Mouse (Mus musculus) left cerebral cortex, adult 8-10 months (tissue): ENCODE data around the gene B4galt7. TPM values are rescaled to one million over a fixed set of nuclear protein-coding genes. Genes with fewer than 3 reads are reported as not detected.
"Not testable (repeated sequence)": the region's sequence is repeated elsewhere in the genome, so short reads cannot be mapped to it uniquely, and the experiment has no call there.

Experiments
- DNase-seq, 2 experiments: peaks; one replicate each; pipeline ENCODE4 v3.0.0; 2022; ENCODE audit warnings: low spot score in 2 of 2
- total RNA-seq, 4 experiments: library from RNA; stranded (reverse); gene quantifications; 2 replicates each; pipeline ENCODE4 v1.2.4; 2022

B4galt7 gene
- 10 to 100 TPM; 24.5 to 26.2 (median 25.5) TPM for total RNA-seq

GRCm38 (mm10) chr13:55599566-55600540, at the start of gene B4galt7:
Gene B4galt7, plus strand, starts transcription at chr13:55599896.
- DNase-seq, result peak; percentile 72 to 77

DNA sequence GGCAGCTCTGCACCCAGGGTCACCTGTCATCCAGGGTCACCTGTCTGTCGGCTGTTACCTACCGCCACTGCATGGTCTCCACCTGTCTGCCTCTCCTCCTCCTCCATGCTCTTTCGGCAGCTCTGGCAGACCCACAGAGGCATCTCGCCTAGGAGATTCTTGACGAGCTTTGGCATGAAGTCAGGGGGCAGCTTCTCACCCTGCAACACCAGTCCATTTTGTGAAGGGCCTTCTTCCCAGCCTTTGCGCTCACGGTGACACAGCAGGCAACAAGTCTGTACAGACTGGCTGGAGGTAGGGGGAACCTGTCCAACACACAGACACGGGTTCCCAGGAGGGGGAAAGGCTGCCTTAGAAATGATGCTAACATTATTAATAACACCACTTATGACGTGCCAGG, 43.8 kb upstream of the B4galt7 start:
- no peak for DNase-seq

DNA sequence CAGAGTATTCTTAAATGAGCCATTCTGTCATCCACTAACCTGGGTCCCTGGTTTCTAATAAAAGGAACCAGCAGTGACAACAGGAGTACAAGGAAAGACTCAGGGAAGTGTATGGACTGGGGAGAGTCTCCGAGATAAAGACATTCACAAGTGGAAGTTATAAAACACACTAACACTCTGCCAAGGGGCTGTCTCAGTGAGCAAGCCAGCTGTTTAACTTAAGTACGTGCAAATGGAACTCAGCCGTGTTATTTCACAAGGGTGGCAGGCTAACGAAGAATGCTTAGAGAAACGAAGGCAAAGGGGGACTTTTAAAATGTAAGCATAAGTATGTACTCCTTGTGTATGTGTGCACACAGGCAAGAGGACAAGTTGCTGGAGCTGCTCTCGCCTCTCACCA, 42.2 kb upstream of the B4galt7 start:
- DNase-seq, result no peak

DNA sequence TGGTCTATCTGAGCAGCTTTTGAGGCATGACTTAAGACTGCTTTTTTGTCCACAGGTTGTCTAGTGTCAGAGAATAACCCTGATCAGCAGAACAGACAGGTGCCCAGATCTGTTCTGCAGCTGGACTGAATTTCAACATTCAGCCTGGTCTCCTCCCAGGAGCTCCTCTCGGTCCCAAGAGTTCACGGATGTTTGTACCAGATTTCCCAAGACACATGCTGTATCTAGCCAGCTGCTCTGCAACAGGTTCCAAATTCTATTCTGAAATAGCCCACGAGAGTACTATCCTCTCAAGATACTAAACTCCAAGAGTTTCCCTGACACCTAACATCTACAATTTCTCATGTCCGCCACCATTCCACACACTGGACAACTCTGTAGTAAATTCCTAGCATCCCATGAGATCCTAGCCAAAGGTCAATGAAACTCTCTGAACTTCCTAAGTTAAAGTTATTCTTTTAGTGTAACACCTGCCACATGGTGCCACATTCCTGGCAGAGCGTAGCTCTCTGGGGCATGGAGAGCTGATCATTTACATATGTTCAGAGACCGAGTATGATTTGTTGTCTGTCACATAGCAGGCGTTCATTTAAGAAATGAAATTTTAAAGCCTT, 36.3 kb upstream of the B4galt7 start:
- DNase-seq, result no peak

DNA sequence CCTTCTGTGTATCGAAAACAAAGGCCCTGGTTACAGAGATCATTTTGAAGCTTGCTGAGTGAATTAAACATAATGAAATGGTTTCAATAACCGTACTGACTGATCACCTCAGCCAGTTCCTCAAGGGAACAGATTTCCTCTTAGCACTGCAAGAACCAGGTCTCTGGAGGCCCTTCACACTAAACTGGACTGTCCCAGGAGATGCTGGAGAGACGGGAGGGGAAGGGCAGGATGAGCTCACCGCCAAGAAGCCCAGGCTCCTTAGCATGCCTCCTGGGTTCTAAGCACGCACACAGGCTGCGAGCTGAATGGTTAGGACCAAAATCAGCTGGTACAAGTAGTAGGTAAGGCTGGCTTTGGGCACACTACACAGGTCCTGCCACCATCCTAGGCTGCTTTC, 32.7 kb upstream of the B4galt7 start:
- no peak for DNase-seq

DNA sequence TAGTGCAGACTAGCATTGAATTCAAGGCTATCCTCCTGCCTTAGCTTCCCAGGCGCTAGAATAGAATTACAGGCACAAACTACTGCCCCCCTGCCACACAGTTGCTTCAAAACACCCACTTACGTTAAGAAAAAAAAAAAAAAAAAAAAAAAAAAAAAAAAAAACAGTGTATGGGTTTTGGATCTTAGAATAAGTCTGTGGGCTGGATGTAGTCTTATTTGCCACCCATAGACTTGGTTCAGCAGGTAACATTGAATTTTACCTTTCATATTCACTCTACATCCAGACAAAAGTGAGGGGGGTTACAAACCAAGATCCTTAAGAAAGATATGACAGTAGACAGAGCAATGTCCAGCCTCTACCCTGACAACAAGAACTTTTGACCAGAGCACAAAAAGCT, 31.7 kb upstream of the B4galt7 start:
- DNase-seq, result no peak

- DNase-seq, result not testable (repeated sequence)
These were observed 31.2 kb upstream of the B4galt7 start for GRCm38 (mm10) chr13:55568524-55568923.

DNA sequence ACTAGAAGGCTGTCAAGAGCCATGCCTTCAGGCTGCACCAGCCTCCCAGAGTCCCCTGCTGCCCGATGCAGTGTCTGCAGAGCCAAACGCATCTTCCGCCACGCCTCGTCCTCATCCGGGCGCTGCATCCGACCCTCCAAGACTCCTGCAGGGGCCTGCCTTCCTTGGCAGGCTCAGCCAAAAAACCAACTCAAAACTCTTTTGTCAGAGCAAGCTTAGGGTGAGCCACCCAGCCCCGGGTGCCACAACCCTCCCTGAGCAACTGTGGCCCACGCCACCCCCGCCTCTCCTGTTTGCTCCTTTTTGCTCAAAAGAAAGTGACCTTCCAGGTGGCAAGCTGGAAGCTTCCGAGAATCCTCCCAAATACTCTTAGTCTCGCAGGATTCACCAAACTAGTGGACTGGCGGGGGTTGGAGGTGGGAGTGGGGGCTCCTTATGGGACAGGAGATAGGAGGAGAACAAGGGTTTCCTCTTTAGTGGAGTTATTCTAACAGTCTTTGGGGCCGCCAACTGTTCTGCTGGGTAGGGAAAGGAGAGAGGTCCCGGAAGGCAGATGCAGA, 29.9 kb upstream of the B4galt7 start:
- no peak for DNase-seq

DNA sequence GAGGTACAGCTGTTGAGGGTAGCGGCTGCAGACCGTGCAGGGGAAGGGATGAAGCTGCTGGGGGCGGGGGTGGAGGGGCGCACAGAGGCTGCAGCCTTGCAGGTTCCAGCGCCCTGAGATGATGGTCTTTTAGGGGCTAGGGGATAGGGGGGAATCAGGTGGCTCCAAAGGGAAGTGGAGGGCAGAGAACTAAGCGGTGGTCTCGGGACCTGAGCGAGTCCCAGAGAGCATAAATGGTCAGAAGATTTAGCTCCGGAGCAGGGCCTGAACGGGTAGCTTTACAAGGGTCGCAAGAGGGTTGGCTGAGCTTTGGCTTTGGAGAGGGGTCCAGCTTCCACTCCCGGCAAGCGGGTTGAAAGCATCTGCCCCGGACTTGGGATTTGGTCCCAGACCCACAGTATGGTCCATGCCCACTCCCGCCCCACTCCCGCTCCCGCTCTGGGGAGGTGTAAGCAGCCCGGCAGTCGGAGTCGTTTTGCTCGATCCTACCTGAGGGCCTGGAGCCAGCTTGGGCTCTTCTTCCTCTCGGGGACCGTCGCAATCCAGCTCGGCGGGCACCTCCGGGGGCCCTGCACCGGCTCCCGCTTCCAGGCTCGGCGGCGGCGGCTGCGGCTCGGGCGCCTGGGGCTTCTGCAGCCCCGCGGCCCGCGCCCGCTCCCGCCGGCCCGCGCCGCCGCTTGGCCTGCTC, 29.3 kb upstream of the B4galt7 start:
- peak in 1 of 2 experiments; percentile 23 for DNase-seq

- DNase-seq, result peak; percentile 90 to 91
These were observed 28.5 kb upstream of the B4galt7 start, which contains the start of gene Fam193b for GRCm38 (mm10) chr13:55571027-55571751. Gene Fam193b, minus strand, starts transcription at chr13:55571120.

DNA sequence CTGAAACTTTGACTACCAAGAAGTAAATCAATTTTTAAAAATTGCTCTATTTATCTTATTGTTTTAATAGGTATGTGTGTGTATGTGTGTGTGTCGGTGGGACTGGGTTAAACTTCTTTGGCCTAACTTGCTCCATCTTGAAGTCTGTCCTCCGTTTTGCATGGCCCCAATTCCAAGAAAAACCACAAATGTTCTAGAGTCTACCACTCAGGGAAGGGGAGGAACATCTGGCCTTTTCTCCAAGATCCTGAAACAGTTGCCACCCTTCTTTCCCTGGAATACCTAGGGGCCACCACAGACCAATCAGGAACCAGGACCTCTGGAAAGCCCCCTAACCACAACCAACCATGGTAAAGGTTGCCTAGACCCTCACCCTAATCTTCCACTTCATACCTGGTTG, 27.7 kb upstream of the B4galt7 start:
- no peak for DNase-seq

DNA sequence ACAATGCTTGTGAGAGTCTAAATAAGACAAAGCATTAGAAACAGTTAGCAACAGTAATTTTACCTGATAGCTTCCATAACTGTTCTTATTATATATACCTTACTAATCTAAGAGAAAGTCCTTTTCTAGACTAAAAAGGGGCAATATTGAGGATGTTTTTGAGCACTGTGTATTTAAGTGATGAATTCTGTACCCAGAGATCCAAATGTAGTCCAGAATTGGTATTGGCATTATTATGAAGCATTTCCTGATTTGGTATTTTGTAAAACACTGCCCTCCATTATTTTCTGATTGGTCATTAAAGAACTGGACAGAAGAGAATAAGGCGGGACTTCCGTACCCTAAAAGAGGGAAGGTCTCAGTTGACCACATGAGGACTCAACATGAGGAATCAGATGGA, 26.3 kb upstream of the B4galt7 start, which contains the start of gene Tmed9:
Gene Tmed9 (plus strand): TSS at position 301 of the 400 bp plus-strand sequence.
- no peak for DNase-seq

DNA sequence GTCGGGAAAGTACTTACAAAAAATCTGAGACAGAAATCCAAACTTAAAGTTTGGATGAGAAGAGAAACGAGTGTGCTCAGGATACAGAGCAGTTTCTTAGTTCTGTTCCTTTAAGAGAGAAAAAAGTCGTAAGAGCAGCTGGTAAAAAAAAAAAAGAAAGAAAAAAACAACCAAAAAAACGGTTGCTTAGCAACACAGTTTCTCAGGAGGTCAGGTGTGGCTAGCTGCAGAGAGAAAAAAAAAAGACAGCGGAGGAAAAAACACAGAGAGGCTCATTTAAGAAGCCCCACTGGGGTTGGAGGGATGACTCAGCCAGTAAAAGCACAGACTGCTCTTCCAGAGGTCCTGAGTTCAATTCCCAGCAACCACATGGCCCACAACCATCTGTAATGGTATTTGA, 25.4 kb upstream of the B4galt7 start:
- no peak for DNase-seq

DNA sequence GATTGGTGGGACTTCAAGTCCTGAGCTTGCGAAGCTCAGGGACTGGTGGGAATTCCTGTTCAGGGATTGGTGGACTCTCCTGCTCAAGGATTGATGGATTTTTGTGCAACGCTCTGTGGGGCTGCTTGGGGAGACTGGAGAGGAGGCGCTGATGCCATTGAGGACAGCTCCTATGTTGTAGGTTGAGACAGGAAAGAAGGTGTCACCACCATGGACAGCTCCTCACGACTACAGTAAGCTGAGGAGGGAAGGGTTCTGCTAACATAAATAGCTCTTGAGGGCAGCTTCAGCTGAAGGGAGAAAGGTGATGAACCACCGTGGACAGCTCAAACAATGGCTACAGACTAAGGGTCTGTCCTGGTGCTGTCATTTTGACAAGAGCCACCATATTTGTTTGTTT, 23.8 kb upstream of the B4galt7 start:
- DNase-seq, result no peak

DNA sequence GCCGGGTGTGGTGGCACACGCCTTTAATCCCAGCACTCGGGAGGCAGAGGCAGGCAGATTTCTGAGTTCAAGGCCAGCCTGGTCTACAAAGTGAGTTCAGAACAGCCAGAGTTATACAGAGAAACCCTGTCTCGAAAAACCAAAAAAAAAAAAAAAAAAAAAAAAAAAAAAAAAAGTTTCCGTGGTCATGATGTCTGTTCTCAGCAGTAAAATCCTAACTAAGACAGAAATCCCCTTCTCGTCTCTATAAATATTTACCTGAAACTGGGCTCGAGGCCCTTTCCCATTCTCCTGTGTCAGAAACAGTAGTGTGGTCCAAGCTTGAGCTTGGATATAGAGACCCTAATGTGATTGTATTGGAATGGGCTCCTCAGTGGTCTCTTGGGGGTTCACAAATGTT, 22.8 kb upstream of the B4galt7 start:
- DNase-seq, result not testable (repeated sequence)

DNA sequence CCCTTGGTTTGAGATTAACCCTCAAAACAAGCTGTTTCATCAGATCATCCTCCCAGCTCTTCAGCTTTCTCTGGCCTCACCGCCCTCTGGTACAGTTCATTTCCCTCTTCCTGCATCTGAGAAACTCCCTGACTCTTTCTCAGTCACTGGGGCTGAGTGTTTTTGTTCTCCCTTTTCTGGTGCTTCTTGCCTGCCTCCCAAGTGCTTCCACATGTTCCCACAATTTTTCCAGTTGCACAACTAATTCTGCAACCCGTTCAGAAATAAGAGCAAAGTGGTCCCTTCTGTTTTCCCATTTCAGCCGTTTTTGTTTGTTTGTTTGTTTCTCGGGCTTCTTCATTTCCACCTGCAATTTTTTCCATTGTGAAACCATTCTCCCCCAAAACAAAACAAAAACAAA, 21.6 kb upstream of the B4galt7 start:
- no peak for DNase-seq

DNA sequence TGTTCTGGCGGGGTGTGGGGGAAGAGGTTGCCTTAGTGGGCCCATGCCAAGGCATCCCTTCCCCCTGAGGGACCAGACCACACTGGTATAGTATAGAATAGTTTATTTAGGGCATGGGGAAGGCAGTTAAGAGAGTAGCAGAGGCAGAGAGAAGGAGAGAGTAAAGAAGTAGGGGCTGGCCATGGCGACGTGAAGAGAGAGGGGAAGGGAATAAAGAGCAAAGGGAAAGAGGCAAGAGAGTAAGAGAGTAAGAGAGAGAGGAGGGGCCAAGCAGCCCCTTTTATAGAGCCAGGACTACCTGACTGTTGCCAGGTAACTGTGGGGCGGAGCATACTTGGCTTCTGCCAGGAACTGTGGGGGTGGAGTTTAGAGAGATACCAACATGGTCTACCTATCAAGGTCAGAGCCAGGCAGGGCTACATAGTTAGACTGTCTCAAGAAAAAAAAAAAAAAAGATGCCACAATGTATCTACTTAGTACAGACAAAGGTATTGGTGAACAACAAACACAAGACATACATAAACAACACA, 7.7 kb upstream of the B4galt7 start:
- no peak for DNase-seq

DNA sequence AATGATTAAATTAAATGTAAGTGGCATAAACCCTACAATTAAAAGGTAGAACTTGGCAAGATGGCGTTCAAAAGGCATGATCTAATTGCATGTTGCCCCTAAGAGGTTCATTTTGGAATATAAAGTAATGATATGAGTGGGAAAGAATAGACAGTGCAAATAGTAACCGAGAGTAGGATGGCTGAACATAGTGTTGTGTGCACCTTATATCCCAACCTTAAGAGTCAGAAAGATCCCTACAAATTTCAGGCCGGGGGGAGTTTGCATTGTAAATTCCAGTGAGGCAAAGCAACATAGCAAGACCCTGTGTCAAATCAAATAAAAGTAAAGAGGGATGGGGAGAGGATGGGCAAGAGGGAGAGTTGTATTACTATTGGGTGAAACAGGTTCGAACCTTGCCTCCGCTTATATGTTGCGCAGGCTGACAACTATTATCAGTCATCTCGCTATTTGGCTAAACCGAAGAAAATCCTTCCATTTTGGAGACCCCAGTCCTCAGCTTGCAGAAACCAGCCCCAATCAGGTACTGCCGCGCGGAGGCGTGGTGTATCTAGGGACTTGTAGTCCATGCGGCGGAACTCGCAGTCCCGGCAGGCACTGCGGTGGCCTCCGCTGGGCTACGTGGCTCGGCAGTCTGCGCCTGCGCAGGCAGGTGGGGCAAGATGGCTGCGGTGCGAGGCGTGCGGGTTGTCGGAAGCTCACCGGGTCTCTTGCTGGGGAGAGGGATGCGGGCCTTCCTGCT, 7.0 kb upstream of the B4galt7 start:
- peak; percentile 93 to 97 for DNase-seq

DNA sequence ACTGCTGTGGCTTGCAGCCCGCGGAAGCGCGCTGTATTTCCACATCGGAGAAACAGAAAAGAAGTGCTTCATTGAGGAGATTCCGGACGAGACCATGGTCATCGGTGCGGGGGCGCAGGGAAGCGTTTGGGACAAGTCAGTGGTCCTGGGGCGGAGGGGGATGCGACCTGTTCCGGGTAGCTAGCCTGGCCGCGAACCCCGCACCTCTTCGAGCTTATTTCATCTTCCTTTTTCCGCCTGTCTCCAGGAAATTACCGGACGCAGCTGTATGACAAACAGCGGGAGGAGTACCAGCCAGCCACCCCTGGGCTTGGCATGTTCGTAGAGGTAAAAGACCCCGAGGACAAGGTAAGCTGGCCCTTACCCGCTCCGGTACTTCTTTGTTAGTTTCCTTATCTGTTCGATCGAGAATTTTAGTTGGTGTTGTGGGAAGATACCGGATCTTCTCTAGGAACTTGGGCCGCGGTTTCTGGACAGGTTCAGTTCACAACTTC, 6.4 kb upstream of the B4galt7 start:
- no peak for DNase-seq

DNA sequence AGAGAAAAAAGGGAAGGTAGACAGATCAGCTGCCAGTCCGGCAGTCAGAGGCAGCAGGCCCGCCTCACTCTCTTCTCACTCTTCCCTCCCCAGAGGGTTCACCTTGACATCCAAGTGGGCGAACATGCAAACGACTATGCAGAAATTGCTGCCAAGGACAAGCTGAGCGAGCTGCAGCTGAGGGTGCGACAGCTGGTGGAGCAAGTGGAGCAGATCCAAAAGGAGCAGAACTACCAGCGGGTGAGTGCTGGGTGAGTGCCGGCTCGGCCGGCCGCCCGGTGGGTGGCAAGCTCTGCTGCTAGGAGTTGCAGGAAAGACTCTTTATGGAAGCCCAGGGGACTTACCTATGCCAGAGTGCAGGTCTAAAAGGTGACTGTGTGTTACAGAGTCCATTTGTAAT, 4.3 kb upstream of the B4galt7 start:
- peak; percentile 42 to 88 for DNase-seq
